Mouse (Mus musculus): ENCODE measurements at regions not wholly inside any gene's neighbourhood (a gene's known extent, or its start where the extent isn't known, plus 50 kb on each side); places are given as distances from the start of the nearest gene placed in this dataset.
A peak's percentile ranks its signal among the peaks of the same experiment; 100 is the strongest.

DNA sequence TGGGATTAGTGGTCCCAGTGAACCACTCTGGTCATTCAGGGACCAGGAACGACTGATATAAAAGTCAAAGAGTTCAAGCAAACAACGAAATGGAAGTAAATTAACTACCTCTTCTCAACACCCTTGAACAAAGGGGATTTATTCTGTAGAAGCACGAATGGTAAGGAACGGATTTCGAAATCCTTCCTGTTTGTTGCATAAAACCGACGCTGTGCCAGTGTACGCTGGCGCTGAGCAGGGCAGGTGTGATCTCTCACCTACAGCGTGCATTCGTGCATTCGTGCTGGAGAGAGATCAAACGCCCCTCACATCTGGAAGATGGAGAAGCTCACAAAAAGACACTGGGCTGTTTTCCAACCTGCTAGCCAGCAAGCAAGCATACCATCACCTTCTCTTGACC, 581.1 kb upstream of the Gm10131 start:
- no peak overlapping the region for H3K27ac ChIP-seq (ENCODE audit: low read depth, low read length)
- 0 out of 2 replicates have a peak, but pooled peaks cover 2% of the 10 kb centered on the region for H3K4me1 ChIP-seq (replicated peaks; ENCODE audit: control insufficient read depth, insufficient read depth, low read length)
- no peak overlapping the region for H3K4me2 ChIP-seq (replicated peaks; ENCODE audit: low read depth, low read length)
- no peak for DNase-seq (ENCODE audit: low spot score)
- 68% methylated on average over 13 of the region's 13 CpGs for WGBS
- peaks cover 2% of the 10 kb centered on the region; the same call in 1 of the 2 replicates for H3K27me3 ChIP-seq (ENCODE audit: control insufficient read depth, insufficient read depth, low read length)
- H3K9me3 ChIP-seq (ENCODE audit: control insufficient read depth, low read length), result no peaks in the 10 kb centered on the region
- no peak overlapping the region for H3K4me3 ChIP-seq (ENCODE audit: low read depth, low read length)
- H3K36me3 ChIP-seq (ENCODE audit: control insufficient read depth, insufficient read depth, low read length), result no peaks in the 10 kb centered on the region
- no peak overlapping the region for H3K9ac ChIP-seq (ENCODE audit: low read depth, low read length)
- ATAC-seq (ENCODE audit: low FRiP score), result no peak

GRCm38 (mm10) chr8:34691776-34692175, 580.2 kb upstream of the Gm10131 start:
- no peaks in the 10 kb centered on the region for H3K36me3 ChIP-seq (ENCODE audit: control insufficient read depth, insufficient read depth, low read length)
- H3K27me3 ChIP-seq (ENCODE audit: control insufficient read depth, insufficient read depth, low read length), result peaks cover 2% of the 10 kb centered on the region; the same call in 1 of the 2 replicates
- no peaks in the 10 kb centered on the region for H3K9me3 ChIP-seq (ENCODE audit: control insufficient read depth, low read length)
- H3K4me3 ChIP-seq (ENCODE audit: low read depth, low read length), result no peak overlapping the region
- 0 out of 2 replicates have a peak, but pooled peaks cover 2% of the 10 kb centered on the region for H3K4me1 ChIP-seq (replicated peaks; ENCODE audit: control insufficient read depth, insufficient read depth, low read length)
- ATAC-seq (ENCODE audit: low FRiP score) (no peak), DNase-seq (ENCODE audit: low spot score) (no peak)
- no peak overlapping the region for H3K9ac ChIP-seq (ENCODE audit: low read depth, low read length)
- H3K4me2 ChIP-seq (replicated peaks; ENCODE audit: low read depth, low read length), result no peak overlapping the region
- H3K27ac ChIP-seq (ENCODE audit: low read depth, low read length), result no peak overlapping the region
- 83% methylated on average over 6 of the region's 6 CpGs for WGBS

DNA sequence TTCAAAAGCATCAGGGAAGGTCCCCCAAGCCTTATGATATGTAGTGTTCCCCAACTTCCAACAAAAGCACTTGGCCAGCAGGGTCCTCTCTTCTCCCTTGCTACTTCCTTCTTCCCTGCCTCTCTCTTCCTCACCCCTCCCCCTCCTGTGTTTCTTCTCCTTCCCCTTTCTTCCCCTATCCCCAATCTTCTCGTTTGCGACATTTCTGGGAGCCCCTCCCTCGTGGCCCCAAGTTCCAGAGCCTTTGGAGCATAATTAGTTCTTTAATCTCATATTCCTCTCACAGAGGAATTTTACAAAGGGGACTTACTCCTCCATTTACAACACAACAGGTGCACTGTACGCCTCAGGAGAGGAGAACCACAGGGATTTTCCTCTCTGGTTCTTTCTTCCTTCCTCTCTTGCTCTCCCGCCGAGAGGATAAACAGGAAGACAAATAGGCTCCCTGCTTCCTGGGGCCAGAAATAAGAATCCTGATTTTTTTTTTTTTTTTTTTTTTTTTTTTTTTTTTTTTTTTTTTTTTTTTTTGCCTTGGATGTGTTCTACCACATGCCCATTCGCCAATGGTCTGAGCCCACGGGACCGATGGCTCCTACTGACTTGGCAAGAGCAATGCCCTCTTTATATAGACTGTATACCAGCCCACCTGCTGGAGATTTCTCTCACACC, 578.4 kb upstream of the Gm10131 start:
- ATAC-seq (ENCODE audit: low FRiP score) (no peak), DNase-seq (ENCODE audit: low spot score) (no peak)
- H3K36me3 ChIP-seq (ENCODE audit: control insufficient read depth, insufficient read depth, low read length), result no peaks in the 10 kb centered on the region
- H3K9ac ChIP-seq (ENCODE audit: low read depth, low read length), result no peak overlapping the region
- H3K4me1 ChIP-seq (replicated peaks; ENCODE audit: control insufficient read depth, insufficient read depth, low read length), result 0 out of 2 replicates have a peak, but pooled peaks cover 2% of the 10 kb centered on the region
- peaks cover 2% of the 10 kb centered on the region; the same call in 1 of the 2 replicates for H3K27me3 ChIP-seq (ENCODE audit: control insufficient read depth, insufficient read depth, low read length)
- peak overlapping the region; percentile 28 for H3K4me2 ChIP-seq (replicated peaks; ENCODE audit: low read depth, low read length)
- WGBS, result 16% methylated on average over 9 of the region's 9 CpGs
- H3K4me3 ChIP-seq (ENCODE audit: low read depth, low read length), result no peak overlapping the region
- no peaks in the 10 kb centered on the region for H3K9me3 ChIP-seq (ENCODE audit: control insufficient read depth, low read length)
- no peak overlapping the region for H3K27ac ChIP-seq (ENCODE audit: low read depth, low read length)

DNA sequence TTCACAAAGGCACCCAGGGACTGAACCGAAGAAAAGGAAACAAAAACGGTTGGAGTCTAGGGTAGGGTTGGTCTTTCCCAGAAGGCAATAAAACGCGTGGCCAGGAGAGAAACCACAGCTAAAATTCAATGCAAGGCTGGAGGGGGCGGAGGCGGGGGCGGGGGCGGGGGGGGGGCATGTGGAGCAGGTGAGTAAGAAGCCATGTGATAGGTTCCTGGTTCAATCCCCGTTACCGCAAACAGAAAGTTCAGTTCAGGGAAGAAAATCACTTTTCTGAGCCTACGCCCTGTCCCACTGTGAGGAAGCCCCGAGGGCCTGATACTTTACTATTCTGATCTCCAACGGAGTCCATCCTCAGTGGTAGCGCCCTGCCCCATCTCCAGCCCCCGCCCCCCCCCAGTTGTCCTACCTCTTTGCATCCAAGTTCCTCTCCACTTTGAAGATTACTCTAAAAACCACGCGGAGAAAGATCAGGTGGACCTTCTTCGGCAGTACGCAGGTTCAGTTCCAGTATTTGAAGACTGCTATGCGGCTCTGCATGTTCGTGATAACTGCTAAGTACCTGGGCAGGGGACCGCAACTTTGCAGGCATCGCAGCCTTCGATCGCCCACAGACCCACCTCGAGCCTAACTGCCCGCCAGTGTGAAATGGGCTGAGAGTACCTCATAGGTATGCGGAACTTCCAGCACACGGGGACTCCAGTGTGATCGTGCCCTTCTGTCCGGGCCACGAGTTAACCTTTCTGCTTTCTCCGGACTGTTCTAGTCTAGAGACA, 577.7 kb upstream of the Gm10131 start:
- no peaks in the 10 kb centered on the region for H3K36me3 ChIP-seq (ENCODE audit: control insufficient read depth, insufficient read depth, low read length)
- H3K9me3 ChIP-seq (ENCODE audit: control insufficient read depth, low read length), result no peaks in the 10 kb centered on the region
- H3K27ac ChIP-seq (ENCODE audit: low read depth, low read length), result no peak overlapping the region; the same call in 1 of the 2 replicates
- peaks cover 2% of the 10 kb centered on the region; the same call in 1 of the 2 replicates for H3K27me3 ChIP-seq (ENCODE audit: control insufficient read depth, insufficient read depth, low read length)
- H3K4me3 ChIP-seq (ENCODE audit: low read depth, low read length), result 0 out of 2 replicates have a peak overlapping the region, but pooled peaks have one; percentile 13
- H3K9ac ChIP-seq (ENCODE audit: low read depth, low read length), result no peak overlapping the region
- 15% methylated on average over 33 of the region's 33 CpGs for WGBS
- DNase-seq (ENCODE audit: low spot score), result peak; percentile 39
- peak overlapping the region; percentile 28 for H3K4me2 ChIP-seq (replicated peaks; ENCODE audit: low read depth, low read length)
- peak; percentile 58; the same call in 1 of the 2 replicates for ATAC-seq (ENCODE audit: low FRiP score)
- H3K4me1 ChIP-seq (replicated peaks; ENCODE audit: control insufficient read depth, insufficient read depth, low read length), result 0 out of 2 replicates have a peak, but pooled peaks cover 2% of the 10 kb centered on the region

- peaks cover 2% of the 10 kb centered on the region; the same call in 1 of the 2 replicates for H3K27me3 ChIP-seq (ENCODE audit: control insufficient read depth, insufficient read depth, low read length)
- DNase-seq (ENCODE audit: low spot score) (peak; percentile 41), ATAC-seq (ENCODE audit: low FRiP score) (peak; percentile 66)
- no peaks in the 10 kb centered on the region for H3K36me3 ChIP-seq (ENCODE audit: control insufficient read depth, insufficient read depth, low read length)
- no peak overlapping the region; the same call in 1 of the 2 replicates for H3K27ac ChIP-seq (ENCODE audit: low read depth, low read length)
- H3K4me2 ChIP-seq (replicated peaks; ENCODE audit: low read depth, low read length), result peak overlapping the region; percentile 28; the same call in 1 of the 2 replicates
- H3K9me3 ChIP-seq (ENCODE audit: control insufficient read depth, low read length), result no peaks in the 10 kb centered on the region
- WGBS, result 55% methylated on average over 20 of the region's 20 CpGs
- no peak overlapping the region for H3K9ac ChIP-seq (ENCODE audit: low read depth, low read length)
- H3K4me3 ChIP-seq (ENCODE audit: low read depth, low read length), result no peak overlapping the region
- H3K4me1 ChIP-seq (replicated peaks; ENCODE audit: control insufficient read depth, insufficient read depth, low read length), result 0 out of 2 replicates have a peak, but pooled peaks cover 2% of the 10 kb centered on the region
These were observed 577.0 kb upstream of the Gm10131 start for GRCm38 (mm10) chr8:34688396-34689048.

GRCm38 (mm10) chr8:34686371-34686770, 574.8 kb upstream of the Gm10131 start:
- no peak overlapping the region for H3K4me2 ChIP-seq (replicated peaks; ENCODE audit: low read depth, low read length)
- 0 out of 2 replicates have a peak, but pooled peaks cover 2% of the 10 kb centered on the region for H3K4me1 ChIP-seq (replicated peaks; ENCODE audit: control insufficient read depth, insufficient read depth, low read length)
- no peak overlapping the region for H3K4me3 ChIP-seq (ENCODE audit: low read depth, low read length)
- H3K27me3 ChIP-seq (ENCODE audit: control insufficient read depth, insufficient read depth, low read length), result peaks cover 2% of the 10 kb centered on the region; the same call in 1 of the 2 replicates
- no peaks in the 10 kb centered on the region for H3K9me3 ChIP-seq (ENCODE audit: control insufficient read depth, low read length)
- WGBS, result 85% methylated on average over 10 of the region's 10 CpGs
- no peak overlapping the region for H3K9ac ChIP-seq (ENCODE audit: low read depth, low read length)
- DNase-seq (ENCODE audit: low spot score) (no peak), ATAC-seq (ENCODE audit: low FRiP score) (no peak)
- H3K36me3 ChIP-seq (ENCODE audit: control insufficient read depth, insufficient read depth, low read length), result no peaks in the 10 kb centered on the region
- no peak overlapping the region for H3K27ac ChIP-seq (ENCODE audit: low read depth, low read length)

- Histone ChIP-seq H3K27me3 (ENCODE audit: control insufficient read depth, insufficient read depth, low read length) (peaks cover 2% of the 10 kb centered on the region; the same call in 1 of the 2 replicates), H3K27ac (ENCODE audit: low read depth, low read length) (no peak overlapping the region), H3K36me3 (ENCODE audit: control insufficient read depth, insufficient read depth, low read length) (no peaks in the 10 kb centered on the region), H3K4me2 (replicated peaks; ENCODE audit: low read depth, low read length) (no peak overlapping the region), H3K4me3 (ENCODE audit: low read depth, low read length) (no peak overlapping the region), H3K9me3 (ENCODE audit: control insufficient read depth, low read length) (no peaks in the 10 kb centered on the region), H3K4me1 (replicated peaks; ENCODE audit: control insufficient read depth, insufficient read depth, low read length) (0 out of 2 replicates have a peak, but pooled peaks cover 2% of the 10 kb centered on the region), H3K9ac (ENCODE audit: low read depth, low read length) (no peak overlapping the region)
- 60% methylated on average over 7 of the region's 7 CpGs for WGBS
- DNase-seq (ENCODE audit: low spot score), result no peak
- ATAC-seq (ENCODE audit: low FRiP score), result no peak
These were observed 573.1 kb upstream of the Gm10131 start for GRCm38 (mm10) chr8:34684683-34685082.

- Histone ChIP-seq H3K9me3 (ENCODE audit: control insufficient read depth, low read length) (no peaks in the 10 kb centered on the region), H3K36me3 (ENCODE audit: control insufficient read depth, insufficient read depth, low read length) (no peaks in the 10 kb centered on the region), H3K27ac (ENCODE audit: low read depth, low read length) (no peak overlapping the region), H3K4me3 (ENCODE audit: low read depth, low read length) (no peak overlapping the region), H3K27me3 (ENCODE audit: control insufficient read depth, insufficient read depth, low read length) (no peaks in the 10 kb centered on the region), H3K4me1 (replicated peaks; ENCODE audit: control insufficient read depth, insufficient read depth, low read length) (no peaks in the 10 kb centered on the region), H3K4me2 (replicated peaks; ENCODE audit: low read depth, low read length) (no peak overlapping the region), H3K9ac (ENCODE audit: low read depth, low read length) (no peak overlapping the region)
- DNase-seq (ENCODE audit: low spot score), result no peak
- no peak for ATAC-seq (ENCODE audit: low FRiP score)
- 83% methylated on average over 5 of the region's 5 CpGs for WGBS
These were observed 571.6 kb upstream of the Gm10131 start for GRCm38 (mm10) chr8:34683173-34683572.

All from hindbrain, embryonic 11.5 days (tissue).